ENCODE assay signal across 23 mouse cellular contexts in the genomic region with DNA sequence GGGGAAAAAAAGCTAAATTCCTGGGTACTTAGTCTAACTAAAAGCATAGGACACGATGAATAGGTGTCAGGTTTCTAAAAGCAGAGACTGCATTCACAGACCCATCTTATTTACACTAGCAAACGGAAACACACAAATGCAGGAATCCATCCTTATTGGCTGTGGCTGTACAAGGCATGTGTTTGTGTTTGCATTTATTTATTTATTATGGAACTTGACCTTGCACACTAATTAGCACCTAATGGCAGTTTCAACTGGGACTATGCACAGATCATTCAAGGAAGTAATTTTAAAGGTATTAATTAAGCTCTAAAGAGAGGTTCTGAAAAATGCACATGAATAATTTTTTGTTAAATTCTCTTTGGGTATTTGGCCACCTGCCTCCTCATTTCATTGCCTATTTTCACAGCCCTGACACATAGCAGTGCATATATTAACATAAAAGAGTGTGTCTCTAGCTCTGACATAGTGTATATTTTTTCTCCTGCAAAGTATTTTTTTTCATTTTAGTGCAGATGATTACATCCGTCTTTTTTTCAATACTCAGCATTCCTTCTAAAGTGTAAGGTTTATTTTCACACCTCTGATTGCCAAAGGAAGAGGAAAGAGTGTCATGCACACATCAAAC.
DNase-seq lines count a peak whose midpoint lies in the region; ATAC-seq lines count a peak whose summit lies in the region.
"Had no signal": no experiment of that assay in that cellular context is flagged by ENCODE, and none has a peak within 500 bp of the region (broad histone marks: within the 10 kb centered on the region; RNA-seq: fewer than 3 reads in every experiment).

No protein-coding gene starts in this region.

- WGBS in midbrain, embryonic 13.5 days: 38% methylated on average over 3 of the region's 3 CpGs
- 41% methylated on average over 3 of the region's 3 CpGs for WGBS in midbrain, embryonic 16.5 days
- WGBS in forebrain, embryonic 14.5 days: 22% methylated on average over 3 of the region's 3 CpGs

- 0 out of 2 replicates have a peak, but pooled peaks cover 6% of the 10 kb centered on the region for H3K4me1 ChIP-seq in midbrain, embryonic 13.5 days (replicated peaks)
- H3K4me1 ChIP-seq in midbrain, embryonic 16.5 days (ENCODE audit: control insufficient read depth, insufficient read depth, low read length): 0 out of 2 replicates have a peak, but pooled peaks cover 3% of the 10 kb centered on the region
- peaks cover 2% of the 10 kb centered on the region; the same call in 1 of the 2 replicates for H3K4me1 ChIP-seq in forebrain, embryonic 14.5 days (ENCODE audit: control insufficient read depth, insufficient read depth, low read length)
- H3K4me1 ChIP-seq: embryonic facial prominence, embryonic 13.5 days; heart, embryonic 10.5 days; intestine, embryonic 15.5 days; neural tube, embryonic 15.5 days had no signal

- DNase-seq in frontal cortex, postnatal 25 days (ENCODE audit: low spot score in 2 of 2): no peak
- DNase-seq in forebrain, embryonic 14.5 days (ENCODE audit: low spot score): peak; percentile 81
- DNase-seq in telencephalon, adult 2 months (ENCODE audit: low read depth, low spot score): peak; percentile 21
- no peak for DNase-seq in right cerebral cortex, adult 18-20 months
- no peak for DNase-seq in kidney, postnatal 14 days
- DNase-seq: adrenal gland, postnatal 36 days; cerebellum, adult 2 months; cerebellum, postnatal 36 days; gastrocnemius, postnatal 10 days; heart, postnatal 4 days; kidney, adult 8-10 months; kidney, postnatal 25 days; left cerebral cortex, postnatal 4 days had no signal

- no peaks in the 10 kb centered on the region for H3K9me3 ChIP-seq in midbrain, embryonic 13.5 days
- H3K9me3 ChIP-seq in midbrain, embryonic 16.5 days (replicated peaks; ENCODE audit: control insufficient read depth, low read length, poor library complexity, severe bottlenecking): no peaks in the 10 kb centered on the region
- H3K9me3 ChIP-seq in forebrain, embryonic 14.5 days (replicated peaks; ENCODE audit: control insufficient read depth, low read length): no peaks in the 10 kb centered on the region
- H3K9me3 ChIP-seq: embryonic facial prominence, embryonic 13.5 days; heart, embryonic 10.5 days; intestine, embryonic 15.5 days; neural tube, embryonic 15.5 days had no signal

- no peaks in the 10 kb centered on the region for H3K27me3 ChIP-seq in midbrain, embryonic 13.5 days
- H3K27me3 ChIP-seq in midbrain, embryonic 16.5 days (ENCODE audit: control insufficient read depth, insufficient read depth, low read depth, low read length): no peaks in the 10 kb centered on the region
- H3K27me3 ChIP-seq in forebrain, embryonic 14.5 days (replicated peaks; ENCODE audit: control insufficient read depth, insufficient read depth, low read length): no peaks in the 10 kb centered on the region
- H3K27me3 ChIP-seq: embryonic facial prominence, embryonic 13.5 days; intestine, embryonic 15.5 days; neural tube, embryonic 15.5 days had no signal

- no peak overlapping the region for H3K4me2 ChIP-seq in midbrain, embryonic 13.5 days (replicated peaks)
- no peak overlapping the region for H3K4me2 ChIP-seq in midbrain, embryonic 16.5 days (ENCODE audit: low read length)
- no peak overlapping the region for H3K4me2 ChIP-seq in forebrain, embryonic 14.5 days (ENCODE audit: low read length)
- H3K4me2 ChIP-seq: embryonic facial prominence, embryonic 13.5 days; intestine, embryonic 15.5 days; neural tube, embryonic 15.5 days had no signal

- no peak overlapping the region for H3K9ac ChIP-seq in midbrain, embryonic 13.5 days (replicated peaks)
- H3K9ac ChIP-seq in midbrain, embryonic 16.5 days (ENCODE audit: low read depth, low read length): no peak overlapping the region
- no peak overlapping the region for H3K9ac ChIP-seq in forebrain, embryonic 14.5 days (ENCODE audit: low read length)
- H3K9ac ChIP-seq: embryonic facial prominence, embryonic 13.5 days; intestine, embryonic 15.5 days; neural tube, embryonic 15.5 days had no signal

- no peak overlapping the region for H3K27ac ChIP-seq in midbrain, embryonic 13.5 days
- no peak overlapping the region for H3K27ac ChIP-seq in midbrain, embryonic 16.5 days (ENCODE audit: low read length)
- H3K27ac ChIP-seq in forebrain, embryonic 14.5 days (ENCODE audit: low read depth, low read length): no peak overlapping the region
- H3K27ac ChIP-seq: embryonic facial prominence, embryonic 13.5 days; heart, embryonic 10.5 days; intestine, embryonic 15.5 days; macrophage; neural tube, embryonic 15.5 days had no signal

- H3K36me3 ChIP-seq in midbrain, embryonic 13.5 days: no peaks in the 10 kb centered on the region
- H3K36me3 ChIP-seq in midbrain, embryonic 16.5 days (ENCODE audit: control insufficient read depth, insufficient read depth, low read length): no peaks in the 10 kb centered on the region
- no peaks in the 10 kb centered on the region for H3K36me3 ChIP-seq in forebrain, embryonic 14.5 days (ENCODE audit: control insufficient read depth, insufficient read depth, low read length)
- H3K36me3 ChIP-seq: embryonic facial prominence, embryonic 13.5 days; heart, embryonic 10.5 days; intestine, embryonic 15.5 days; neural tube, embryonic 15.5 days had no signal

- no peak overlapping the region for H3K4me3 ChIP-seq in midbrain, embryonic 13.5 days (replicated peaks)
- no peak overlapping the region for H3K4me3 ChIP-seq in midbrain, embryonic 16.5 days (ENCODE audit: low read depth, low read length)
- H3K4me3 ChIP-seq in forebrain, embryonic 14.5 days (ENCODE audit: low read depth, low read length): no peak overlapping the region
- H3K4me3 ChIP-seq: embryonic facial prominence, embryonic 13.5 days; erythroblast, embryonic 14.5 days; heart, embryonic 10.5 days; intestine, embryonic 15.5 days; neural tube, embryonic 15.5 days had no signal

- ATAC-seq in frontal cortex, adult (ENCODE audit: low TSS enrichment): peak; percentile 88
- ATAC-seq in midbrain, embryonic 13.5 days: 0 out of 2 replicates have a peak, but pooled peaks have one; percentile 24
- no peak for ATAC-seq in midbrain, embryonic 16.5 days
- peak; percentile 94 for ATAC-seq in forebrain, embryonic 14.5 days
- ATAC-seq: hindbrain, embryonic 16.5 days; intestine, embryonic 15.5 days had no signal

Comparison
In these comparisons a context has a peak if more than half of its experiments do, and no peak if none do; other contexts are left out.
1. DNase-seq: peak in forebrain, embryonic 14.5 days (single experiment) and telencephalon, adult 2 months (single experiment); none in frontal cortex, postnatal 25 days (0 of 2), right cerebral cortex, adult 18-20 months (single experiment) and kidney, postnatal 14 days (single experiment).